Comparison of ENCODE assay signal across 20 mouse cellular contexts in the genomic region with DNA sequence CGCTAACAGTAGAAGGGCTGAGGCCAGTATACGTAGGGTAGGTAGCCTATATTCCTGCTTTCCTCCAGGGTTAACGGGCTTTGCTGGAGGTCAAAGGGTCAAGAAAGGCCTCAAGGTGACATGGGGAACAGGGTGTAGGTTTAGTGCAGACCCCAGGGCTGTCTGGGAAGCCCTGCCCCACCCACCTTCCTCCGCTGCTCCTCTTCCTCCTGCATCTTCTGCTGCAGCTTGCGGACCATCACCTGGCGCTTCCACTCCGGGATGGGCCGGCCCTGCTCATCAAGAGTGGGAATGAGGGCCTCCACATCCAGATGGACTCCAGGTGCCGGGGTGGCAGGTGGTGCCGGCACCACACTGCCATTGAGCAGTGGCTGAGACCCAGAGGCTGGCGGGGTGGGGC. TPM values are rescaled to one million over a fixed set of nuclear protein-coding genes. Genes with fewer than 3 reads are reported as not detected.
"Had no signal": no experiment of that assay in that cellular context is flagged by ENCODE, and none has a peak within 500 bp of the region (broad histone marks: within the 10 kb centered on the region; RNA-seq: fewer than 3 reads in every experiment).

No protein-coding gene starts in this region.

- H3K36me3 ChIP-seq: liver, embryonic 13.5 days; neural tube, embryonic 12.5 days; neural tube, embryonic 15.5 days had no signal

- H3K9me3 ChIP-seq: liver, embryonic 13.5 days; neural tube, embryonic 12.5 days; neural tube, embryonic 15.5 days had no signal

- H3K27ac ChIP-seq: left cerebral cortex, adult 2 months; liver, embryonic 13.5 days; neural tube, embryonic 12.5 days; neural tube, embryonic 15.5 days had no signal

- DNase-seq: kidney, adult 9 months; layer of hippocampus, postnatal 36 days; liver, embryonic 13.5 days; lung, adult 2 months; lung, postnatal 14 days; lung, postnatal 4 days; midbrain, embryonic 14.5 days; right cerebral cortex, adult 18-20 months; right cerebral cortex, postnatal 25 days; thymus, adult 18-20 months; thymus, postnatal 36 days had no signal

- H3K4me3 ChIP-seq: left cerebral cortex, adult 2 months; liver, embryonic 13.5 days; neural tube, embryonic 12.5 days; neural tube, embryonic 15.5 days had no signal

RNA-seq across cellular contexts. Expression of gene Espn, which starts 24.3 kb away (rescaled TPM):
- polyA plus RNA-seq: midbrain, embryonic 14.5 days had no signal

RNA-seq across cellular contexts. Expression of gene Hes2, which starts 30.8 kb away (rescaled TPM):
- polyA plus RNA-seq: intestine, embryonic 14.5 days; limb, embryonic 11.5 days; liver, adult 2 months; liver, embryonic 13.5 days; liver, embryonic 16.5 days; midbrain, embryonic 14.5 days; midbrain, postnatal 0 days; neural tube, embryonic 15.5 days; spleen, adult 2 months had no signal
